Mouse (Mus musculus): ENCODE results near the gene Tut7.
"Not testable (repeated sequence)": the region's sequence is repeated elsewhere in the genome, so short reads cannot be mapped to it uniquely, and the experiment has no call there.

Tut7 gene

DNA sequence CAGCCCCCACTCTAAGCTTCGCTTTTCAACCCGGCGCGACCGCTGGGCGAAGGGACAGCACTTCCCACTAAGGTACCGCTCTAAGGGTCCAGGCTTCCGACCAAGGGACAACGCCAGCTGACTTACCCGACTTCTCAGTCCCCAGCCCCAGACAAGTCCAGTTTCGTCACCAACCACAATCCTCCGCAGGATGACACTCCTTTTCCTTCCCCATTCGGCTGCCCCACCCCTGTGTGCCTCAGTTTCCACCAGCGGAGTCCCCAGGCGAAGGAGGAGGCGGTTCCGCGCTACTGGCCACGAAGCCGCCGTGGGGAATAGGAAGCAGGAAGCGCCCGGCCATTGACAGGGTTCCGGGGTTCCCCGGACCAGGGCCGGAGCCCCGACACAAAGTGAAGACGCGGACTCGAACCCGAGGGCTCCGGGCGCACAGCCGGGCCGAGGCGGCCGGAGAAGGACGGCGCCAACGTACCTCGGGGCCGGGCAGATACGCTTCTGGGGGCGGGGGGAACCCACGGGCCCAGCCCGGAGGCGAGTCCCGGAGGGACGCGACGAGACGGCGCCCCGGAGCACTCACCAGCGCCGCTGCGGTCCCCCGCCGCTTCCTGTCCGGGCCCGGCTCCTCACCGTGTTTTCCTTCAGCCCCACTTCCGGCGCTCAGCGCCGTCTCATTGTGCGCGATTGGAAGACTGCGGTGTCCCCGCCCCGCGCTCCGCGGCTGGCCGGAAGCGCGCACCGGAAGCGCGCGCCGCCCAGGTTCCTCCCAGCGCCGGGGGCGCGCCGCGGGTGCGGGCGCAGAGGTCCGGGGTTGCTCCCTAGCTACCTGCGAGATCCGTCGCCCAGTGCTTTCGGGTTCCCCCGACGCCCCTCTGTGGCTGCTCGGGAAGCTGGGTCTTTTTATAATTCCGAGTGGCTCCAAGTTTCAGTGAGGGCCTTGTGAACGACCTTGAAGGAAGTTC lies at the start of gene Tut7:
Tut7 (minus strand) TSS at position 641 of the 956 bp plus-strand sequence.
- peak; percentile 94 for DNase-seq (ENCODE audit: low spot score)

DNA sequence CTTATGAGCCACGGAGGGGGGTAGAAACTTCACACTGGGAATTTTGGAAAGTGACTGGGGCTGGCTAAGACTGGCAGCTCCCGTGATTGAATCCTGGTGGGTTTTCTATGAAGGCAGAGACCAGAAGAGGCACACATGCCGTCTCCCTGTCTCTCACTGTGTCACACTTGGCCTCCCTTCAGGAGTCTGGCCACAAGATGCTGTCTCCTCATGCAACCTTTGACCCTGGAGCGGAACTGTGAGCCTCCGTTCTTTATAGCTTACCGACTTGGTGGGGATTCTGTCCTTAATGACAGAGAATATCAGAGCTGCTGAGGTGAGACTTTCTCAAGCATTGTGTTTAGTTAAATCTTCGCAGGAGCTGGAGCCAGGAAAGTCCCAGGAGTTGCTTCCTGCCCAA lies 49.5 kb upstream of the Tut7 start:
- DNase-seq (ENCODE audit: low spot score): no peak

DNA sequence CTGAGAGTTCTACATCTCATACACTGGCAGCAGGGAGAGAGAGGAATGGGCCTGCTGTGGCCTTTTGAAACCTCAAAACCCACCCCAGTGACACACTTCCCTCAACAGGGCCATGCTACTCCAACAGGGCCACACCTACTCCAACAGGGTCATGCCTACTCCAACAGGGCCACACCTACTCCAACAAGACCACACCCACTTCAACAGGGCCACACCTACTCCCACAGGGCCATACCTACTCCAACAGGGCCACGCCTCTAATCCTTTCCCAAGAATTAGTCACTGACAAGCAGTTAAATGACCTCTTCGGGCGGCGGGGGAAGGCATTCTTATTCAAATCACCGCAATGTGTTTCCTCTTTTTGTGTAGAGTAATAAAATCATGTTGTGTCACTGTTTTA lies 47.1 kb upstream of the Tut7 start:
- DNase-seq (ENCODE audit: low spot score): no peak

DNA sequence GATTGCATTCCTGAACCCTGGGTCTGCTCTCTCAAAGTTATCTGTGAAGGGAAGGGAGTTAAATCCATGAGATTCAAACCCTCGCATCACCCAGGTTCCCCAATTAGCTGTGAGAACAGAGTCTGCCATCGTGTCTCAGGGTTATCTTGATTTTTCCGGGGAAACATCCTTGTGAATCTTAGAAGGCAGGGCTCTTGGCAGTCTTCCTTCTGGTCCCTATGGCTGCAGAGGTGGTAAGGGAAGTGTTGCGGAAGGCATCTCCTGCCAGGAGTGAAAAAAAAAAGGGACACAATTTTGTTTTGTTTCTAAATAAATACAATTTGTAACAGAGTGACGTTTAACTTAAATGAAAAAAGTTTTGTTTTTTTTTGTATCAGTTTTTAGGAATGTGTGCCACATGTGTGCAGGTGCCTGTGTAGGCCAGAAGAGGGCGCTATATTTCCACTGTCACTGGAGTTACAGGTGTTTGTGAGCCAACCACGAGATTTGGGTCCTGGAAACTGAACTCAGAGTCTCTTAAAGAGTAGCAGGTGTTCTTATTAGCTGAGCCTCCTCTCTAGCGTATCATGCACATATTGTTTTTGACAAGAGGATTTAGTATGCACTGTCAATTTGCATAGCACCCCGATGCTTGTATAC lies 45.2 kb upstream of the Tut7 start:
- peak; percentile 44 for DNase-seq (ENCODE audit: low spot score)

DNA sequence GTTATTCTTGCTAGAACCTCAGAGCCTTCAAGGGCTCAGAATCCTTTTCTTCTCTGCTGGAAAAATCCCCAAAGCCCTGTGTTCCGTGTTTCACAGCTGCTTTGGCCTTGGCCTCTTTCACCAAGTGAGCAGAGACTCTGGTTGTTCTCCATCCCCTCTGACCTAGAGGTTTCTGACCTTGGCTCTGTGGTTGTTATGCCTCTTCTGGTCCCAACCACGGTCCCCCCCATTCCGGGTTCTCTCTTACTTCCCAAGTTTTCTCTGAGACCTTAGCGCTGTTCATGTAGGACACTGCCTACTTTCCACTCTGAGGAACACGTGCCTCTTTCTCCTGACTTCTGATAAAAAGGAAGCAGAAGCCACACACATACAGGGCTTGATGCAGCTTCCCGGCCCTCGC lies 44.2 kb upstream of the Tut7 start:
- peak; percentile 18 for DNase-seq (ENCODE audit: low spot score)

DNA sequence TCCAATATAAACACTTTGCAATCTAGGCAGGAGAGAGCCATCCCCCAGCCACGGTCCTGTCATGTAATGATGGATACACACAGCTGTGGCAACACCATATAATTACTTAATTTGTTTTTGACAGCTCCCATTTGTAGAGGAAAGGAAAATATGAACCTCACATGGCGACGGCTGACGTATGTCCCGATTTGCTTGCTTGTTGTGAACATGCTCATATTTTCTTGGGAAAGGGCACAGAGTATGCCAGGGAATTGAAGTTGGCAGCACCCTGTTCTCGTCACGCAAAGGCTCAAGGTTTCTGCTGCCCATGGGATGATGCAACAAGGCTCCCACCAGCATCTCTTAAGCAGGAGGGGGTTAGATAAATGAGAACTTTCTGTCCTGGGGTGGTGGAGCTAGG lies 36.6 kb upstream of the Tut7 start:
- DNase-seq (ENCODE audit: low spot score): no peak

DNA sequence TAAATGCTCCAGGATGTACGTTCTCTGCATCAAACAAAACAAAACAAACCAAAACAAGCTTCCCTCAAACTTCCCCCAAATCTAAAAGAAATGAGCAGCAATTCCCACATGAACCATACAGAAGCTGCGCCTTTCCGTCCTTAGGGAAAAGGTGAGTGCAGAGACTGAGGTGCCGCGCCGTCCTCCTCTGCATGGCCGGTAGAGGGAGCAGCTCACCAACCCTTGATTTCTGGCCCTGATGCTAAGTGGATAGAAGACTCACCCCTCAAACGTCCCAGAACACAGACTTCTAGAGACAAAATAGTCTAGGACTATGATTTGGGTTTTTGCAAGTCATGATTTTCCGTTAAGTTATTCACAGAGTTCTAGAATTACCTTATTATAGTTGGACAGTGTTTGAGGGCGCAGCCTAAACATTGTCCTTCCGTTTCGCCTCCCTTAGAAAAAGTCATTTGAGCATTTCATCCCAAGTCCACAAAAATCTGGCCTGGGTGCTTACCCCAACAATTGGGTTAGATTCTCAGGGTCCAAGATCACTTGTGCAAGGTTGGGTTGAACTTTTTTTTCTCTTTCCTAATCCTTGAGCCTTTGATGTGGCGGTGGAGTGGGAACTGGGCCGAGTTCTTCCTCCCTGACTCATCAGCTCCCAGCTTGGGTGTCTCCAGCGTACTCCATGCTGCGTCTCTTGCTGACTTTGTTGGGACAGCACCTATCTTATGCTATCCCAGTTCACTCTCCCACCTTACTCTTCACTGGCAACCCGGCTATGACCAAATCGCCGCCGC lies 33.5 kb upstream of the Tut7 start:
- DNase-seq (ENCODE audit: low spot score): no peak

DNA sequence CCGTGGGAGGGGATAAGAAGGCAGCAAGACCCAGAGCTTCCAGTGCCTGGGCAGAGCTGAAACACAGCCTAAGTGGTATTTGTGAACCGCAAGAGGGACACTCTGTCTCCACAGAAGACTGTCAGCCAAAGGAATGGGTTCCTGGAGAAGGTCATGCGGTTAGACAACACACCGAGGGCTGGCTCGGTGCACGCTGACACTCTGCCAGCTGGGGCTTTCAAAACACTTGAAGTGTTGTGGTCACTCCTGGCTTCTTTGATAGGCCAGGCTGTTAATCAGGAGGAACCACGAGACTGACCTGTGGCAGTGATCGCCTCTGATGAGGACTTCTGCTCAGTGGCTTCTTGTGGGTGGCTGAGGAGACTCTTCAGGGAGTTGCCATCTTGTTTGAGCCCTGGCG lies 30.5 kb upstream of the Tut7 start:
- no peak for DNase-seq (ENCODE audit: low spot score)

DNA sequence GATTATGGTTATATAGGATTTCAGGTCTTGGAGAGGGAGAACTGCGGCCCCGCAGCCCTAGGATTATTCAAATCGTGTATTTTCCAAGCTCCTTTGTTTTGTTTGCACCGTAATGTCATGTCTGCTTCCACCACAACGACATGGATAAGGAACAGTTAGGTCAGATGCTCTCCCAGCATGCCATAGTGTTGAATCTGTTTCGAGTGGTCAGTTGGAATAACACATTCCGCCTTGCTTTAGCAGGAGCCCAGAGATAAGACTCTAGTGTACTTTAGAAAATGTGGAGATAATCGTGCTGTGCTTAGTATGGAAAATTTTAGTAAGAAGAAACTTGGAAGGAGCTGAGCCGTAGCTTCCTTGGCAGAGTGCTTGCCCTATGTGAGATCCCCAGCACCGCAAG lies 27.4 kb upstream of the Tut7 start:
- DNase-seq (ENCODE audit: low spot score): no peak

DNA sequence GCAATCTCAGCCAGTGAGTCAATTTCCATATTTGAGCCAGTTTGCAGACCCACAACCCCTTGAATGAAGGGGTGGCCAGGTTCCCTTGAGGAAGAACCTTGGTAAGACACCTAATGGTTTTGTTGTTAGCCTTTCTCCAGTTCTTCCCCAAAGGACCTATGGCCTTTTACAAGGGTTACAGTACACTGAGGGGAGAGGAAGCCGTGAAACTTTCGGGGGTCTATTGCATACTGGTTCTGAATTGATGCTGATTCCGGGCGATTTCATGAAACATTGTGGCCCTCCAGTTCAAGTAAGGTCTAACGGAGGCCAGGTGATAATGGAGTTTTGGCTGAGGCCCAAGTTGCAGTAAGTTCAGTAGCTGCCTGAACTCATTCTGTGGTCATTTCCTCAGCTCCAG lies 21.7 kb upstream of the Tut7 start:
- no peak for DNase-seq (ENCODE audit: low spot score)

DNA sequence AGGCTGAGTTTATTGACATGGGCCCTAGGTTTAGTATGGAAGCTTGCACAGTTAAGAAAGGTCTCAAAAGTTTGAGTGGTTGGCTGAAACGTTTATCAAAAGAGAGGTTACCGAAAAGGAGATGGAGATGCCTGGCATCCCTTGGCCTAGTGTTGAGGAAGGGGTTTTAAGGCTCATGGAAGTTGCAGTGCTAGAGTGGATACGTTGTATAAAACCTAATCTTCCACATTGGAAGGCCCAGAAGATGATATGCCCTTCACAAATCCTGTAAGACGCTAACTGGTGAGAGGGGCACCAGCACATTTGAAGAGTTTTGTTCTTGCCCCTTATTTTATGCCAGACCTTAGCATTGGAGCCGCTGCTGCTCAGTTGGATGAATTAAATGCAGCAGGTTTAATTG lies 21.0 kb upstream of the Tut7 start:
- DNase-seq (ENCODE audit: low spot score): no peak

DNA sequence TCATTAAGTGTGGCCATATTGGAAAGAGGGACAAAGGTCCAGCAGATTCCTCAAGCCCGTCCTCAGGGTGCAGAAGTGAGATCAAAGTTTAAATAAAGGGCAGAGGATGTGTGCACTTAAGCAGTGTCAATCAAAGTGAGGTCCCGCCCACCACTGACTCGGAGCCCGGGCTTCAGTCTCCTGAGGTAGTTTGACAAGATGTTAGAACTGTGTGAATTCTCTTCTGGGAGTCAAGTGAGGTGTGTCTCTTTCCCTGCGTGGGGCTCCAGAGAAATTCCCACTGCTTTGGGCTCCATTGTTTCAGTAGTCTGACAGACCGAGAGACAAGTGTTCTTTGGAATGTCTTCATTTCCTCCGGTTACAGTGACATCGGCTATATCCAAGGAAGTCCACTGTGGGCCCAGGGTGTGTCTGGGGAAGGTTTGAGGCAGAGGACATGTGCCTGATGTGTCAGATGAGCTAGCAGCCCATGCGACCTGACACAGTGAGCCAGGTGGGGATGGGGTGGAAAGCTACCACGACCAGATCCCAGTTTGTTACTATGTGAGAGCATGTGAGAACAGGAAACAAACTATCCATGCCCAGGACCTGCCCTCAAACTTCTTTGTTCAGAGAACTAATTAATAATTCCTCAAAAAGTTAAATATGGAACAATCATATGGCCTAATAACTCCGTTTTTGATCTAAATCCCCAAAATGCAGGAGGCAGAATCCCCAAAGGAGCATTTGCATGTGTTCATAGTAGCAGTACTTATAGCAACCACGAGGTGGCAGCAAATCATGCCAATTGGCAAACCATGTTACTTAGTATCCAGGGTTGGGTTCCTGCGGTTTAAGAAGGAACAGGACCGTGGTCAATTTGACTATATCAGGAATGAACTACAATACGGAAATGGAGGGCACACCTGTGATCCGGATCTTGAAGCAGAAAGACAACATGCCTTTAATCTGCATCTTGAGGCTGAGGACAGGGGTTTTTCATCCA lies 19.6 kb upstream of the Tut7 start:
- DNase-seq (ENCODE audit: low spot score): peak; percentile 50

DNA sequence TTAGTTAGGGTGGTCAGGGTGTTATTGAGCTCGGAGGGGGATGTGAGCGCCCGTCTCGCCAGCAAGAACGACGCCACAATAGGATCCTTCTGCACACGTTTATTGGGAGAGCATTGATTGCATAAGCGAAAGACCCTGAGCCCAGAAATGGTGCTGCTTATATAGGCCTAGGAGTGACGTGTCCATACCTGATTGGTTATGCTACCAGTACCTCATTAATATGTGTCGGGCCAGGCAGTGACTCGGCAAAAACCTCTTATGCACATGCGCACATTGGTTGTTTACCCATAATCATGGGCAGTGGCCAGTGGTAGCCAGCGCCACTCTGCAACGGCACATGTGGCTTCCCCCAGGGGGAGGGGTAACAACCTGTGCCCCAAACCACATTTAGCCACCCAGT lies 18.8 kb upstream of the Tut7 start:
- not testable (repeated sequence) for DNase-seq (ENCODE audit: low spot score)

DNA sequence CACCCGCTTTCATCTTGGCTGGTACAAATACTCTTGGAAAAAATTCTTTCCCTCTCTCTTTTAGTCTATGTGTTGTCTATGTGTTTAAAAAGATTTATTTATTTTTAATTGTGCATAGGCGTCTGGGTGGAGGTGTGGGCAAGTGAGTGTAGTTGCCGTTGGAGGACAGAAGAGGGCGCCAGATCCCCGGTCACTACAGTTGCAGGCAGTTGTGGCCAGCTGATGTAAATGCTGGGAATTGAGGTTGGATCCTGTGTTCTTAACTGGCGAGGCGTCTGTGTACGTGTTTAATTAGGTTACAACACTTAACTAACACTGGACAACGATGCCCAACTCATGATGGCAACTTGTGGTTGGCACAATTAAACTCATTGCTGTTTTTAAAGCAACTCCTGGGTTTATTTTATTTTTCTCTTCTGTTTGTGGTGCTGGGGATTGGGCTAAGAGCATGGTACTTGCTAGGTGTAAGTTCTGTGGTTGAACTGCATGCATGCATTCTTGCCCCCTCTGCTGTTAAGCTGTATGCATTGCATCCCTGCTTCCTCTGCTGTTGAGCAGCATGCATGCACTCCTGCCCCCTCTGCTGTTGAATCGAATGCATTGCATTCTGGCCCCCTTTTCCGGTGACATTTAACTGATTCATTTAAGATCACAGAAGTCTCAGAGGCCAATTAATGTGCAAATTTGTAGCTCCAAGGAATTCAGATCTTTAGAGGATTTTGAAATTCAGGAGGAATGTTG lies 17.7 kb upstream of the Tut7 start:
- DNase-seq (ENCODE audit: low spot score): peak; percentile 70

DNA sequence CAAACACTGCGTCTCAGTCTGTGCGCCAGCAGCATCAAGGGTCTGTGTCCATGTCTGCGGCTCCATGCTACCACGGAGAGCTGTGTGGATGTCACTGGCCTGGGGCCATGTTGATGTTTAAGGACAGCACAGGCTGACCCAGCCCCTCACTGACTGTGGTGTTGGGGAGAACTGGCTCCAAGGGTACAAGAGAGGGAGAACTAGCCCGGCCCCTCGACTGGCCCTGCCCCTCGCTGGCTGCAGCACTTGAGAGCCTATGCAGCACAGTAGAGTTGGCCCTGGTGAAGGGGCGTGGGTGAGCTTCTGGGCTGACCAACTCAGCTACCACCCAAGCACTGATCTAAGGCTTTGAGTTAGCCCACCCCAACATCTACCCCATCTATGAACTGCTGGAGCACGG lies 16.4 kb upstream of the Tut7 start:
- DNase-seq (ENCODE audit: low spot score): no peak

DNA sequence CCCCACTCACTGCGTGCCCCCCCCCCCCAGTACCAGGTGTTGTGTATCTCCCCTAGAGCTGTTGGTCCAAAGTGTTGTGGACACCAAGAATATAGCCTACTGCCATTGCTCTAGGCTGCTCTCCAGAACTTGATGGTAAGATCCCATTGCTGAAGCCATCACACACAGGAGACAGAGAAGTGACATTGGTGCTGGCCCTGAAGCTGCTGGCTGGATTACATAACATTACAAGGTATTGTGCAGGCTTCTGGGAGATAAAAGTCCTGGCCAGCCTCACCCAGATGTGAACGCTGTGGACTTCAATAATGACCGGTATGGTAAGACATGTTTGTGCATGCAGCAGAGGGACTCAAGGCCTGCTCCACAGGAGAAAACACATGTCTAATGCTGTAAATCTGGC lies 15.5 kb upstream of the Tut7 start:
- no peak for DNase-seq (ENCODE audit: low spot score)

DNA sequence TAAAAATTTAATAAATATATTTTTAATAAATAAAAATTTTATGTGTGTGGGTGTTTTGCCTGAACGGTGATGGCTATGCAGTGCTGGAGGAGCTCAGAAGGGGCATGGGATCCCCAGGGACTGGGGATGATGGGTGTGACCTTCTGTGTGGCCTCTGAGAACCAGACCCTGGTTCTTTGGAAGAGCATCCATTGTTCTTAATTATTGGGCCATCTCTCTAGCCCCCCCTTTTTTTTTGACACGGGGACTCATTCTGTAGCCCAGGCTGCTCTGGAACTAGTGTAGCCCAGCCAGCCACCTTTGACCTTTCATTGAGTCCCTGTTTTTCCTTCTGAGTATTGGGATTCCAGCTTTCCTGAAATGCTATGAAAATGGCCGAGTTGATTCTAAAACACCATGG lies 13.9 kb upstream of the Tut7 start:
- no peak for DNase-seq (ENCODE audit: low spot score)

DNA sequence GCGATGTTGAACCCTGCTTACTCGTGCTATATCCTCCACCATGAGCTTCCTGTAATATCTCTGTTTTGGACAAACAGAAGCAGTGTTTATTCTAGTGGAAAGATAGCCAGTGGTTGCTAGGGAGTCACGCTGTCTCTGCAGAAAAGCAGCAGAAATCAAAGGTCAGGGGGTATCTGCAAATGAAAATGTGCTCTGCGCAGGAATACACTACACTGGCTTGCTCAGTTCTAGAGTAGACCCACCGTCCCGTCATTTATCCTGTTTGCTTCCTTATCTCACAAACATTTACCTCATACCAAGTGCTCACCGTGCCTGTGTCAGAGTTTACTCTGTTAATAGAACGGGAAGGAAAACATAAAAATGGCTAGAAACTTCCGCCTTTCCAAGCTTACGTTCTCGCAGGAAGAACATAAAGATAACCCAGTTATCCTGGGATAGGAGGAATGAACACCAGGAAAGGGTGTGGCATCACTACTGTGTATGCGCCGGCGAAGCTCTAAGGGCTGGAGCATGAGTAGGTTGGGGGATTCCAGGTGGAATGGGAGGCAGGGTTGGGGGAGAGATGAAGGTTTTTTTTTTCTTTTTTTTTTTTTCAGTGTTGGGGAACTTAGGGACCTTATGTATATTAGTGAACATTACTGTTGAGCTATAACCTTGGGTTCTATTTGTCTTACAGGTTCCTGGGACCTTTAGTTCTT lies 13.3 kb upstream of the Tut7 start:
- DNase-seq (ENCODE audit: low spot score): no peak

DNA sequence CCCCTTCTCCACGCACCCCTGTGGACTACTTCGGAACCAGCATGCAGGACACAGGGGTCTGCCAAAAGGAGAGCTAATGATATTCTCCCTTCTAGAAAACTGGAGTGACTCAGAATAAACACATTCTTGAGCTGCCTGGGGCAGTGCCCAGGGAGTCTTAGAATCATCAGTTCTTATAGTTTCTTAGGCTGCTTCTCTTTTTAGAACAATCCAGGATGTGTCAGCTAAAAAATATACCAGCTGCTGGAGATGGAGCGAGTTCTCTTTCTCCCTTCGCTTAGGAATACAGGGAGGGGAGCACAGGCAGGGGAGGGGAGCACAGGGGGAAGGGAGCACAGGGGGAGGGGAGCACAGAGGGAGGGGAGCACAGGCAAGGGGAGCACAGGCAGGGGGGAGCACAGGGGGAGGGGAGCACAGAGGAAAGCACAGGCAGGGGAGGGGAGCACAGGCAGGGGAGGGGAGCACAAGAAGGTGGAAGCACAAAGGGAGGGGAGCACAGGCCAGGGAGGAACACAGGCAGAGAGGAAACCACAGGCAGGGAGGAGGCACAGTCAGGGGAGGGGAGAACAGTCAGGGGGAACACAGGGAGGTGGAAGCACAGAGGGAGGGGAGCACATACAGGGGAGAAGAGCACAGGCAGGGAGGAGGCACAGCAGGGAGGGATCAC lies 12.0 kb upstream of the Tut7 start:
- no peak for DNase-seq (ENCODE audit: low spot score)

DNA sequence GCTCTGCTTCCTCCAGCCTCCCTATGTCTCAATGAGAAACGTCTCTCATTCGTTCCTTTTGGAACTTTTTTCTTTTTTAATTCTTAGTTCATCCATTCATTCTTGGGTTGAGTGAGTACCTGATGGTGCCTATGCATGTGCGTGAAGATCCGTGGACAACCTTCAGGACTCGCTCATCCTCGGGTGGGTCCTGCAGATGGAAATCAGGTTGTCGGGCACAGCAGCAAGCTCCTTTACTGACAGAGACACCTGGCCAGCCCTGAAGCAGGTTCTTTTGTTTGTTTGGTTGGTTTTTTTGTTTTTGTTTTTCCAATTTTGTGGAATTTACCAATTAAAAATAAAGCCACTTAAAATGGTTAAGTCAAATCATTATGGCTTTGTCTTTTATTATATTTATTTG lies 9.9 kb upstream of the Tut7 start:
- no peak for DNase-seq (ENCODE audit: low spot score)

All from testis, postnatal 14 days (tissue).